Mouse (Mus musculus): ENCODE results near the gene Pard3b.

DNA sequence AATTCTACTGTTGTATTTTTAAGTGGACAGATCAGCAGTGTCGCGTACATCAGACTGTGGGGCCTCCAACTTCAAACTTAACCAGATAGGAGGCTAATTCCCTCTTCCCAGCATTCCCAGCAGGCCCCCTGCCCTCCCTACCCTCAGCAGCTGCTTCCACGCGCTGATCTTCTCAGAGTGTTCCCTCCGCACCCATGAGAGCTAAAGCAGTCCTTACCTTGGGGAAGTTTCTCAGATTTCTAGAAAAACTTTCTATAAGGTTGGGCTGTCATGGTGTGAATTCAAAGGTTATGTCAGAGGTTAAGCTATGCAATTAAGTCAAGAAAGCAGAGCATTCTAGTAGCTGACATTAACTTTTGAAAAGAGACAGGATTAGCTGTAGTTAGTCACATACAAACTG, 686.6 kb downstream of the Pard3b start:
- TF ChIP-seq GATA1 (IDR thresholded peaks at IDR 0.05; ENCODE audit: borderline replicate concordance, low read length) = no peak
- TF ChIP-seq FLI1 (IDR thresholded peaks at IDR 0.05; ENCODE audit: low read length) = no peak

Measured in megakaryocyte, embryonic 14.5 days (primary cell).